Mouse (Mus musculus) bone marrow macrophage, adult 2 months (primary cell): Measurements from ENCODE around the gene Pkd1l1.

Experiments
- CTCF ChIP-seq: IDR thresholded peaks from 2 replicates; pipeline ENCODE4 v1.5.1; 2012; ENCODE audit warnings: low read depth, mild to moderate bottlenecking, low read length, moderate library complexity
- POLR2A ChIP-seq: IDR thresholded peaks from 2 replicates; pipeline ENCODE4 v1.6.1; 2012; ENCODE audit warnings: mild to moderate bottlenecking, low read depth, low read length, borderline replicate concordance

DNA sequence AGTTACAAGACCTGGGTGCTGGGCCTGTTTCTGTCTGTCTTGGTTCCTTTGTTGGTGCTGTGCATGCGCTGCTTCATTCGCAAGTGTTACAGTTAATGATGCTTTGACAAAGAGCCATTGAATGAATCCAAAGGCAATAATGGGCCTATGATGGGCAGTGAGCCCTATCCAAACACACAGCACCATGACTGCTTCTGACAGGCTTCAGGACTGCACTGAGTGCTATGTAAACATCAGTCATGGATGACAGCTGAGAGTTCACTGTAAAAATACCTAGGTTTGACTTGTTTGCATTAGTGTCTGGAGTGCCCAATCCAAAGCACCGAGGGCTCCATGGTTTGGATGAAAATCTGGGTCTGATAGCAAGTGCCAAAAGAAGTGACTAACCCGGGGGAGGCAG, 138.9 kb downstream of the Pkd1l1 start:
- TF ChIP-seq CTCF = no peak
- no peak for TF ChIP-seq POLR2A
